Mouse (Mus musculus): Measurements from ENCODE around the gene 1700003E16Rik.

Gene 1700003E16Rik

DNA sequence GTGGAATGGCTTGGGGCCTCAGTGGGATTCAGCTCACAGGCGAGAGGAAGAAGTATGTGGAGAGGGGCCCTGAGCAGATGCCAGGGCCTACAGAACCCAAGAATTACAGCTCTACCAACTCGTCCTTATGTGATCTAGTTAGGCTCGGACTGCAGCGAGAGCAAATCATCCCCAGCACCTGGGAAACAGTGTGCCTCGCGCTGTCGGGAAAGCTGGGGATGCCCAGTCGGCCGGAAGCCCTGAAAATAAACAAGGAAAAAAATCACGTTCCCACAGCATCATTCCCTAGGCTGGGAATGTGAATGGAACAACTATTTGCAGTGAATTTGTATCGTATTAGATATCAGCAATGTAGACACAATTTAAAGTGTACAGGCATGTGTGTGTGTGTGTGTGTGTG, 50.1 kb downstream of the 1700003E16Rik start:
- DNase-seq (ENCODE audit: low spot score in 2 of 2): no peak

DNA sequence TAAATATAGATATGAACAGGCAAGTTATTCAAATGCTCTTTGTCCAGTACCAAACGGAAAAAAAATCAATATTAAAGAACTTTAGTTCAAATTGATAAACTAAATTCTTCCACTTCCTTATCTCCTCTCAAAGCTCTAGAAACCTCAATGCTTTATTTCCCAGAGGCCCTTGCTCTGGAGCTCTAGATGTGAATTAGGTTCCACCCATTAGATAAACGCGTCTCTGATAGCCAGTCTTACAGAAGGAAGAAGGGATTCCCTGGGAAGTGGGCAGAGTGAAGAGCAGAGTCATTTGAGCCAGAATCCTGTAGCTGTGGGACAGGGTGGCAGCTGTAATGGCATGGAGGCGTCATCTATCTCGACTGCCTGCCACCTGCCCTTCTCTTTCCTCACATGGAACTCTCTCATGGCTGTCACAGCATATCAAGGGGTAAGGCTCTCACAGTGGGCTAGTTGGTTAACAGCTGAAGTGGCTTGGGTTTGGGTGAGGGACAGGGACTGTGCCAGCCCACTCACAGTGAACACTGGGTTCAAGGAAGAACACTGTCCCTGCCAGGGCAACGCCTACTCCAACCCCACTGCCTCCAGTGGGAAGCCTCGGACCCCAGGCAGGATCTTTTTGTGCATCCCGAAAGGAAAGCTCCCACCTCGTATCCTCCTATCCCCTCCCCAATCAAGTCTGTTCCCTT, 51.3 kb downstream of the 1700003E16Rik start:
- DNase-seq (ENCODE audit: low spot score in 2 of 2): no peak

DNA sequence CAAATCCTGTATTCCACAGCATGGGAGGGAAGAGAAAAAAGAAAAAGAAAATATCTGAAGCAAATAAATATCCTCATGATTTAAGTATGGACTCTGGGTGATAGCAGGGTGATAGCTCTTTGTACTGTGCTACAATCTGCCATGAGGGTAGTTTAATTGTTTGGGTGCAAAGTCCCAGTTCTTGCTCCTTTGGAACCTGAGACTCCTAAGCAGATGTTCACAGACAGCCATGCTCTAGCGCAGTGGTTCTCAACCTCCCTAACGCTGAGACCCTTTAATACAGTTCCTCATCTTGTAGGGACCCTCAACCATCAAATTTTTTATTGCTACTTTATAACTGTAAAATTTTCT, 51.8 kb downstream of the 1700003E16Rik start:
- no peak for DNase-seq (ENCODE audit: low spot score in 2 of 2)

DNA sequence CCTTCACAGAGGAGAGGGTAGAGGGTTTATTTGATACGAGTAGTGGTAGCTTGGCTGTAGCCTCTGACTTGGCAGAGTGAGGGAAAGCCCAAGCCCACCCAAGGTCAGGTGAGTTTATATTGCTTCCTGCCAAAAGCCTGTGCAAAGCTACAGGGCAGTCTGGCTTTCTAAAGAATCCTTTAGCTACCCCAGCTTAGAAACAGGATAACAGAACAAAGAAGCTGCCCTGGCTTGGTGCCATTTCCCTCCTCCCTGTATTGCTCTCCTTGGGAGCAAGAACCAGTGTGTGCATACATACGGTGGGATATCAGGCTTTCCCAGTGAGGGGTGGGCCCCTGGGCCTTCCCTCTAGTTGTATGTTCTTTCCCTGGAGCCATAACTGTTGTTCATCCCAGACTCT, 54.3 kb downstream of the 1700003E16Rik start:
- DNase-seq (ENCODE audit: low spot score in 2 of 2): no peak

DNA sequence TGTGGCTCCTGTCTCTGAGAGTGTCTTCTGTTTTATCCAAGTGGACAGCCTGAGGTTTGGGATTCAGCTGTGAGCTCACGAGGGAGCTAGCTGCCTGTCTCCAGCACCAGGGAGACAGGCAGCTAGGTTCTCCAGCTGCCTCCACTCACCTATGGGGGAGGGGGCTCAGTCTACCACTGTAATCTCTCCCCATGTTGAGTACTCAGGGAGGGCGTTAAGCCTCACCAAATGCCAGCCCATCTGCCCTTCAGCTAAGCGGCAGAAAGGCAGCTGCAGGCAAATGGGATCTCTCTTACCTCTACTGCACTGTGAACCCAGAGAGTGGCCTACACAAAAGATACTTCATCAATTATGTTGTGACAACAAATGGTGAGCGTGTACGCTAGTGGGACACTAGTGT, 55.3 kb downstream of the 1700003E16Rik start:
- no peak for DNase-seq (ENCODE audit: low spot score in 2 of 2)

Data from frontal cortex, postnatal 14 days (tissue).